Mouse (Mus musculus) embryonic facial prominence, embryonic 13.5 days (tissue): Measurements from ENCODE around the gene Slc46a3. TPM values are rescaled to one million over a fixed set of nuclear protein-coding genes. Genes with fewer than 3 reads are reported as not detected.
A peak's percentile ranks its signal among the peaks of the same experiment; 100 is the strongest.

Experiments used
- ATAC-seq: fragments of 200-750 bp; cut with Nextera tagmentation; 2 replicates; pipeline ENCODE4 v1.8.0; 2017; ENCODE audit warnings: low read depth; ENCODE audit not compliant: insufficient number of reproducible peaks, insufficient read depth, low FRiP score, low TSS enrichment
- H3K27ac ChIP-seq: fragments of 300-500 bp; sonication (generic); 2 replicates; pipeline ENCODE4 v1.5.1; 2015; ENCODE audit warnings: moderate library complexity, mild to moderate bottlenecking, inconsistent platforms
- H3K27me3 ChIP-seq: fragments of 300-500 bp; sonication (generic); 2 replicates; pipeline ENCODE4 v1.6.1; 2015; ENCODE audit warnings: mild to moderate bottlenecking, inconsistent platforms
- H3K36me3 ChIP-seq: fragments of 300-500 bp; sonication (generic); 2 replicates; pipeline ENCODE4 v1.6.1; 2015; ENCODE audit warnings: mild to moderate bottlenecking, inconsistent platforms
- H3K4me1 ChIP-seq: fragments of 300-500 bp; sonication (generic); 2 replicates; pipeline ENCODE4 v1.6.1; 2015; ENCODE audit warnings: inconsistent platforms
- H3K4me2 ChIP-seq: fragments of 300-500 bp; sonication (generic); 2 replicates; pipeline ENCODE4 v1.6.1; 2015; ENCODE audit warnings: moderate library complexity, mild to moderate bottlenecking, inconsistent platforms
- H3K4me3 ChIP-seq: fragments of 300-500 bp; sonication (generic); 2 replicates; pipeline ENCODE4 v1.5.1; 2015; ENCODE audit warnings: mild to moderate bottlenecking, inconsistent platforms
- H3K9ac ChIP-seq: fragments of 300-500 bp; sonication (generic); 2 replicates; pipeline ENCODE4 v1.6.1; 2015; ENCODE audit warnings: mild to moderate bottlenecking, inconsistent platforms
- H3K9me3 ChIP-seq: fragments of 300-500 bp; sonication (generic); 2 replicates; pipeline ENCODE4 v1.6.1; 2016; ENCODE audit warnings: inconsistent platforms
- WGBS: fragments of 180-500 bp; shearing (Covaris S2); methylation state at CpG from one replicate; pipeline ENCODE4 v1.1.7; 2015; ENCODE audit warnings: mixed read lengths; 5-methylcytosine and 5-hydroxymethylcytosine counted together
- polyA plus RNA-seq: library from polyadenylated mRNA; unstranded; fragments of >200 nt; fragmentation: Nextera tagmentation; extraction: Ambion mirVana; gene quantifications from 2 replicates; pipeline ENCODE4 v1.2.1, GENCODE M21; 2015

Gene Slc46a3
- polyA plus RNA-seq, result 2.0 and 3.2 TPM in 2 replicates

DNA sequence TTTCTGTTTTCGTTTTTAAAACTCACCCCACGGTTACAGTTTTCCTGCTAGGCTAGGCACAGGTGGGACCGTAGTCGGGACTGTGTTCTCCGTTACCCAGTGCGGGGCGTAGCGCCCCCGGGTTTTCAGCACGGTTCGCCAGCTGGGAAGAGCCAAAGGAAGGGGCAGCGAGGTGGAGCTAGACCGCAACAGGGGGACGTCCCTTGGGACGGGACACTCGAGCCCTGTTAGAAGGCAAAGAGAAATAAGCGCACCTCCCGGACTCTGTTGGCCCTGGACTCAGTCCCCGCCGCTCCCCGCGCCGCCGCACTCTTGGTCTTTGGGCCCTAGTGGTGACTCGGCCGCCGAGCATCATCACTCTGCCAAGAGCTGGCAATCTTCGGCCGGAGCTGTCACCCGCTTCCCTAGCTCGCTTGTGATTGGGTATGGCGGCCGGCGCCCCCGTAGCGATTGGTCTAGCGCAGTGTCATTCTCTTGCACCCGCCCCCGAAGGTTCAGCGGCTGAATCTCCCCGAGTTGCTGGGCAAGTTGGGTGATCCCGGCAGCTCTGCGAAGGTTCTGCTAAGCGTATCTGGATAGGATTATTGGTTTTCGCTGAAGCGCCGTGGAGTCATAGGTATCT, at the start of gene Slc46a3:
TSS of gene Slc46a3 (minus strand) at position 361 of the 622 bp plus-strand sequence.
- Histone ChIP-seq H3K27me3 (peaks cover 26% of the 10 kb centered on the region), H3K27ac (no peak within 1 kb of the TSS), H3K4me3 (peak within 1 kb of the TSS; percentile 70), H3K9ac (peak within 1 kb of the TSS; percentile 67), H3K9me3 (no peaks in the 10 kb centered on the region), H3K4me1 (peaks cover 10% of the 10 kb centered on the region), H3K36me3 (no peaks in the 10 kb centered on the region), H3K4me2 (peak within 1 kb of the TSS; percentile 94)
- peak; percentile 96 for ATAC-seq
- WGBS, result under 1% methylated on average over 47 of the region's 47 CpGs

- no peak overlapping the region for H3K27ac ChIP-seq
- no peak overlapping the region for H3K4me2 ChIP-seq
- 58% methylated on average over 5 of the region's 5 CpGs for WGBS
- no peak overlapping the region for H3K4me3 ChIP-seq
- H3K9me3 ChIP-seq, result 0 out of 2 replicates have a peak, but pooled peaks cover 8% of the 10 kb centered on the region
- ATAC-seq, result 0 out of 2 replicates have a peak, but pooled peaks have one; percentile 44
- no peak overlapping the region for H3K9ac ChIP-seq
- H3K36me3 ChIP-seq, result no peaks in the 10 kb centered on the region
- H3K27me3 ChIP-seq, result no peaks in the 10 kb centered on the region
- H3K4me1 ChIP-seq, result peaks cover 7% of the 10 kb centered on the region
Measured at GRCm38 (mm10) chr5:147939226-147939625, 44.6 kb upstream of the Slc46a3 start.

DNA sequence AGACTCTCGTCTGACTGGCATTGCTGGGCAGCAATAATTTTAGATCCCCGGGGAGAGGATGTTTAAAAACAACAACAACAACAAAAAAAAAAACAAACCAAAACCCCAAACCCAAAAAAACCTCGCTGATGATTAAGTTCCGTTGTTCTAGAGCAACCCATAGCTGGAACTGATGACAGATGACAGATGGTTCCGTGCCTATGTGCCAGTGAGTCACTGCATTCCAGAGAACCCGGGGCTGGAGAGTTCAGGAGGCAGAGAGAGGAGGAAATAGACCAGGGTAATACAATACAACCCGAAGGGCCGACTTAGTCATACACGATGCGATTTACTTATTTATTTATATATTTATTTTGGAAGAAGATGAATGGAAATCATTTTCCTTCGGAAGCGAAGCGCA, 40.5 kb upstream of the Slc46a3 start:
- WGBS, result 85% methylated on average over 13 of the region's 13 CpGs

DNA sequence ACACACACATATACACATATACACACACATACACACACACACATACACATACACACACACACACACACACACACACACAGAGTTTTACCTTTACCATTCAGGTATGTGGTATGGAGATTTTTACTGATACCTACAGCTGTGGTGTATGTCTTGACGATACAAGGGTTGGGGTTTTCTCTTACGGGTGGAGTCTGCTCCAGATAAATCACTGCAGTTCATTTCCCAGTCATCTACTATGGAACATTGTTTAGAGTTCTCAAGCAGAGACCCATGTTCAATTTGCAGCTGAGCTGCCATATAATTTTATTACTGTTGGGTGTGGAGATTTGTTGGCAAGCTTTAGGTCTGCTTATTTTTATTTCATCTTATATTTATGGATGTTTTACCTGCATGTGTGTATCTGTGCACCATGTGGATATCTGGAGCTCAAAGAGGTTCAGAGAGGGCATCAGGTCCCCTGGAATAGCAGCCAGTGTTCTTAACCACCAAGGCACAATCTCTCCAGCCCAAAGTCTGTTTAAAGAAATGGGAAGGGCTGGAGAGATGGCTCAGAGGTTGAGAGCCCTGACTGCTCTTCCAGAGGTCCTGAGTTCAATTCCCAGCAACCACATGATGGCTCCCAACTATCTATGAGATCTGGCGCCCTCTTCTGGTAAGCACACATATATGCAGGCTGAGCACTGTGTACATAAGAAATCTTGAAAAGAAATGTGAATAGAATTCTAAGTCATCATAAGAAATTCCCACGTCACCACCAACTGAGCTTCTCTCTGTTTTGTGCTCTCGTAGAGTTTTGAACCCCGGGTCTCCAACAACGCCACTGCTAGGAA, 34.3 kb upstream of the Slc46a3 start:
- Histone ChIP-seq H3K27ac (no peak overlapping the region), H3K4me1 (no peaks in the 10 kb centered on the region), H3K4me2 (no peak overlapping the region), H3K36me3 (no peaks in the 10 kb centered on the region), H3K4me3 (no peak overlapping the region), H3K27me3 (no peaks in the 10 kb centered on the region), H3K9me3 (0 out of 2 replicates have a peak, but pooled peaks cover 2% of the 10 kb centered on the region), H3K9ac (no peak overlapping the region)
- no peak for ATAC-seq
- 81% methylated on average over 7 of the region's 7 CpGs for WGBS

More for the DNA sequence above, 40.5 kb upstream of the Slc46a3 start:
- ATAC-seq, result no peak
- Histone ChIP-seq H3K4me1 (peaks cover 7% of the 10 kb centered on the region), H3K36me3 (no peaks in the 10 kb centered on the region), H3K4me2 (no peak overlapping the region), H3K4me3 (no peak overlapping the region), H3K27me3 (no peaks in the 10 kb centered on the region), H3K9ac (no peak overlapping the region), H3K9me3 (0 out of 2 replicates have a peak, but pooled peaks cover under 1% of the 10 kb centered on the region), H3K27ac (no peak overlapping the region)

DNA sequence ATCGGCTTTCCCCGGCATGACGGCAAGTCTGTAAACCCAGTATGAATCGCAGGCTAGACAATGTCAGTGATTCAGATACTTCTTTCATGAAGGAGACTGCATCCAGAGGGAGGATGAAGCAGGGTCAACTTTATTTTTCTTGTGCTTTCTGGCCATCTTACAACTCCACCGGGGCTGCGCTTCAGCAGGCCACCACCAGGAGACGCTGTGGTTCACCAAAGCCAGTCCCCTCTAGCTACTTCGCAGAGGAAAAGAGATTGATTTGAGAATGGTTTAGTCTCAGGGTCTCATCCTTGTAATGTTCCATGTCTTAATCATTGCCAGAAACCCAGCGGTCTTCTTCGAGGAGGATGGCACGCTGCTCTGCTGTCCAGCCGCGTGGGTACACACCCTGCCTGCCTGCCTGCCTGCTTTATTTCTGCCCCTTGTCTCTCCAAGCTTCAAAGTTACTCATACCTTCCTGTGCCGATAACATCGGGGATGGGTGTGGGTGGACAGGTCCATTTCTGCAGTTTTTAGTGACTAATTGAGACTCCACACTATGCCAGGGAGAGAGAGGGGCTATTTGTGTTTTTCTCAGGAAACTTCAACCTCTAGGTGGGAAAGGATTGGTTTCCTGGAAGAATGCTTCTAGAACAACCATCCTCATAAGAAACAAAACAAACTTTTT, 31.5 kb upstream of the Slc46a3 start:
- Histone ChIP-seq H3K4me3 (no peak overlapping the region), H3K9ac (no peak overlapping the region), H3K4me1 (no peaks in the 10 kb centered on the region), H3K27ac (no peak overlapping the region), H3K4me2 (no peak overlapping the region), H3K9me3 (0 out of 2 replicates have a peak, but pooled peaks cover 2% of the 10 kb centered on the region), H3K27me3 (no peaks in the 10 kb centered on the region), H3K36me3 (no peaks in the 10 kb centered on the region)
- WGBS, result 65% methylated on average over 15 of the region's 15 CpGs
- ATAC-seq, result no peak

DNA sequence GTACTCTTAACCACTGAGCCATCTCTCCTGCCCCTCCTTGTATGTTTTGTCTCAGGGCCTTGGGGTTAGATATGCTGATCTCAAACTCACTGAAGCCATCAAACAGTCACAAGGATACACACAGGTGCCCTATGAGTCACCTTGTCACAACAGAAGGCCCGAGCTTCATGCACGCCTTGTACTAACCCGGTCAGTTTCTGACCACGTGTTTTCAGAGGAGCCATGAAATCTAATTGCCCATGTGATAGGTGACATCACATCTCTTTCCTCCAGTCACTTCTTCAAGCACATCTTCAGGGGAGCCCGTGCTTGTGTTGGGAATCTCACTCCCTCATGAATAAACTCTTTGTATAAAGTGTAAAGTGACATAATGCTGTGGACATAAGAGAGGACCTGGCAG, 30.0 kb upstream of the Slc46a3 start:
- no peak for ATAC-seq
- H3K36me3 ChIP-seq, result no peaks in the 10 kb centered on the region
- H3K4me1 ChIP-seq, result no peaks in the 10 kb centered on the region
- H3K9ac ChIP-seq, result no peak overlapping the region
- WGBS, result 80% methylated on average over 5 of the region's 5 CpGs
- H3K27me3 ChIP-seq, result no peaks in the 10 kb centered on the region
- 0 out of 2 replicates have a peak, but pooled peaks cover 2% of the 10 kb centered on the region for H3K9me3 ChIP-seq
- no peak overlapping the region for H3K4me2 ChIP-seq
- no peak overlapping the region for H3K4me3 ChIP-seq
- no peak overlapping the region for H3K27ac ChIP-seq

DNA sequence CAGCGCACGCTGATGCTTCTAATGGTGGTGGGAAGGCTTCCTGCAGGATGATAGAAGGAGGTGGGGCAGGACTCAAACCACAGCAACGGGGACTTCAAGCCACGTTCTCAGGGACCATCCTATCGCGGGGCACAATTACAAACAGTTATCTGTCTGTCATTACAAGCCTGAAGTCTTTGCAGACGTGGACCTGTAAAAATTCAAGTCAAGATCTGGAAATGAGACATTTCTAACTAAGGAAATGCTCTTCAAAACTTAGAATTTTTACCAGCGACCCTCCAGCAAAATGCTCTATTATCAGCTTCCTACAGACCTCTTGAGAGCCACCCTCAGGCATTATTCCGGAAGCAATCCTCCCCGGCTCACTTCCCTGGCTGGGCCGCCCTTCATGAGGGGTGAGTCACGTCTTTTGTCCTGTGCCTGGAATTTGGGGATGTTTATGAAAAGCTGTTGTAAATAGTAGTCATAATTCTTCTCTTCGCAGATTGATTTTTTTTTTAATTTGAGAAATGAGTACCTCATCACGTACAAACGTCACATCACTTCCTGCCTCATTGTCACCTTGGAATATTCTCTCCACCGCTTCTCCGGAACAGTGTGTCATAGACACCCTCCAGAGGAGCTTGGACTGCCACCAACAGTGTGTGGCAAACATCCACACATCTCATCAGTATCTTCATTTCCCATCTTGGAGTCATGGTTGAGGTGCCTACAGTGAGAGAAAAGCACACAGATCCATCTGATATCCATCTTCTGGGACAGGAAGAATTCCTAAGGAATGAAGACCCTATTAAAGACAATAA, 23.6 kb upstream of the Slc46a3 start:
- Histone ChIP-seq H3K4me1 (peaks cover 3% of the 10 kb centered on the region; the same call in 1 of the 2 replicates), H3K4me2 (no peak overlapping the region), H3K27ac (no peak overlapping the region), H3K9me3 (no peaks in the 10 kb centered on the region), H3K9ac (no peak overlapping the region), H3K27me3 (no peaks in the 10 kb centered on the region), H3K36me3 (no peaks in the 10 kb centered on the region), H3K4me3 (no peak overlapping the region)
- WGBS, result 66% methylated on average over 17 of the region's 17 CpGs
- no peak for ATAC-seq

DNA sequence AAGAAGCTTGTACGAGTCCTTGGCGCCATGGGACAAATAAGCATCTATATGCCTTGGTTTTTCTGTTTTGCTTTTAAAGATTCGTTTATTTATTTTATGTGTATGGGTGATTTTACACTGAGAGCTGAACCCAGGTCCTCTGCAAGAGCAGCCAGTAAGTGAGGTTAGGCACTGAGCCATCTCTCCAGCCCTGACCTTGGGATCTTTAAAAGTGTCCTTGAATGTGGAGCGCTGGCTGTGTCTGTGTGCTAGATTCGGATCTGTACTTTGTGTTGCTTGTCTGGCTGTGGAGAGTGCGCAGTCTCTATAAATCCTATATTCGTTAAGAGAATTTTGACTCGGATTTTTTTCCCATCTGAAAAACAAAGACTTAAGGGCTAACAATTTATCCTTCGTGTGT, 21.6 kb upstream of the Slc46a3 start:
- H3K27ac ChIP-seq, result no peak overlapping the region
- no peak overlapping the region for H3K4me3 ChIP-seq
- no peak overlapping the region for H3K9ac ChIP-seq
- H3K4me1 ChIP-seq, result peaks cover 3% of the 10 kb centered on the region; the same call in 1 of the 2 replicates
- no peak for ATAC-seq
- 85% methylated on average over 9 of the region's 9 CpGs for WGBS
- H3K36me3 ChIP-seq, result no peaks in the 10 kb centered on the region
- no peaks in the 10 kb centered on the region for H3K9me3 ChIP-seq
- no peaks in the 10 kb centered on the region for H3K27me3 ChIP-seq
- no peak overlapping the region for H3K4me2 ChIP-seq

- no peak overlapping the region for H3K4me3 ChIP-seq
- no peaks in the 10 kb centered on the region for H3K36me3 ChIP-seq
- 61% methylated on average over 6 of the region's 6 CpGs for WGBS
- no peak overlapping the region for H3K9ac ChIP-seq
- H3K9me3 ChIP-seq, result no peaks in the 10 kb centered on the region
- no peak for ATAC-seq
- H3K27me3 ChIP-seq, result no peaks in the 10 kb centered on the region
- no peak overlapping the region for H3K27ac ChIP-seq
- H3K4me1 ChIP-seq, result peaks cover 3% of the 10 kb centered on the region; the same call in 1 of the 2 replicates
- no peak overlapping the region for H3K4me2 ChIP-seq
Measured at GRCm38 (mm10) chr5:147915038-147915566, 20.5 kb upstream of the Slc46a3 start.

DNA sequence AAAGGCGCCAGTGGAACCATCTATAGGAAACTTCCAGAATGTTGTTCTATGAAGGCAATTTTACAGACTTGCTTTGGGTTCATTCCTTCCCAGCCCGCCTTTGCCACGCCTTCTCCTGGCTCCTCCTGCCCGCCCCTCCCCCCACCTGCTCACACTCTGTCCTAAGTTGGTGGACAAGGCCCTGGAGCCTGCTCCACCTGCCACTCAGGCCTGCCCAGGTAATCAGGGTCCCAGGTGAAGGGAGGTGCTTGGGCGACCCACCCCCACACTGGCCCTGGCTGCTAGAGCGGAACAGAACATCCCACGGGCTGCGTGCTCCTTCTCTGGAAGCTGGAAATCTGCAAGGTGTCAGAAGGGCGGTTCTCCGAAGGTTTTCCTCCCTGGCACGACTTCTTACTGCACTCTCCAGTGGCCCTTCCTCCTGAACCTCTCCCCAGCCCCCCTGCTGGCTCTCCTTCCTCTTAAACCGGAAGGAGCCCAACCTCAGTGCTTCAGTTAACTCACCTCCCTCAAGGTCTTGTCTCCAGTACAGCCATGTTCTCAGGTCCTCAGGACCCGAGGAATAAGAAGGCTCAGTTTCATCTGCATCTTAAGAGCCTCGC, 18.7 kb upstream of the Slc46a3 start:
- Histone ChIP-seq H3K4me2 (peak overlapping the region; percentile 22), H3K27me3 (no peaks in the 10 kb centered on the region), H3K27ac (no peak overlapping the region), H3K9ac (no peak overlapping the region), H3K9me3 (no peaks in the 10 kb centered on the region), H3K4me1 (peaks cover 3% of the 10 kb centered on the region; the same call in 1 of the 2 replicates), H3K4me3 (no peak overlapping the region), H3K36me3 (no peaks in the 10 kb centered on the region)
- ATAC-seq, result no peak
- WGBS, result 32% methylated on average over 14 of the region's 14 CpGs
